Mouse (Mus musculus): ENCODE measurements around the gene Syne3.

Syne3 gene

DNA sequence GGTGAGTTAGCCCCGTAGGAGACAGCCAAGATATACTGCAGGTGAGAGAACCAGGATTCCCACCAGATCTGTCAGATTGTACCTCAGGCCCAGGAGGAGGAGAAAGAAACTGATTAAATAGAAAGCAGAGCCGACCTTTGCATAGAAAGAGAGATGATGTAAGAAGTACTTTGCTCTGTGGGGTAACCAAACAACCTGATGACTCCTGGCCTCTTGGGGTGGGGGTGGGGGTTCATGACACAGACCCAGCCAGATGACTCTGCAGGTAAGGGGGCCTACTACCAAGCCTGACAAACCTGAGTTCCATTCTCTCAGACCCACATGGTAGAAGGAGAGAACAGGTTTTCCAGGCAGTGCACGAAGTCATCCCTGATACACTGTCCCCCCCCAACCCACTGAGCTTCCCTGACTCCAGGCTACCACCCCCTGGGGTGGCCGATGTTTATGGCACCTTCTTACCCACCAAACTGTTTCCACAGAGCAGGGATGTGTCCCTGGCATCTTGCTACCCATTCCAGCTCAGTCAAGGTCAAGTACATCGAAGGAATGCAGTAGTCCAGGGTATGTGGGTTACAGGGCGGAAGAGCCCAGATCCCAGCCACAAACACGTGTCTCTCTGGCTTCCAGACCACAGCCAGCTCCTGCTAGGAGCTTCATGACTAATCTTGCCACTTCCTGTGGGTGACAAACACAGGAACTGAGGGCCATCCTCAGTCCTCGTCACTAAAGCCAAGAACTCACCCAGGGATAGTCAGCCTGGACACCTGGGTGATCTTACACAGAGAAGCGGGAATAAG lies 8.9 kb downstream of the Syne3 start:
- no peak for DNase-seq (ENCODE audit: low read depth)

- no peak for DNase-seq (ENCODE audit: low read depth)
Measured at GRCm38 (mm10) chr12:104999171-104999570, 10.4 kb downstream of the Syne3 start.

DNA sequence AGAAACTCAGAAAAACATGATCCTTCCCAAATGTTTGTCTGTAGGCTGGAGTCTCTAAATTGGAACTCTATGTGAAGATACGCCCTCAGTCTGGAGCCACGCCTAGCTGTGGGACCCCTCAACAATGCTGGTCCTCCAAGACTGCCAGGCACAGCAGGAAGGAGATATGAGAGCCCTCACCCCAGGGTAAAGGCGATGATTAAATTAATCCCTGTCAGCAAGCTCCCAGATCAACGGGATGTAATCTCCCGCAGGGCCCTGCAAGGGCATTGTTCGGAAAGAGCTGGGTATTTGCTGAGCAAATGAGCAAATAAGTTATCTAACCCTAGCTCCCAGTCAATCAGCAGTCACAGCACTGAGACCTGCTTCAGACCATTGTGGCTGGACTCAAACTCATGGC lies 11.1 kb downstream of the Syne3 start:
- DNase-seq (ENCODE audit: low read depth) = no peak

- no peak for DNase-seq (ENCODE audit: low read depth)
Measured at GRCm38 (mm10) chr12:104997641-104998293, 11.8 kb downstream of the Syne3 start.

DNA sequence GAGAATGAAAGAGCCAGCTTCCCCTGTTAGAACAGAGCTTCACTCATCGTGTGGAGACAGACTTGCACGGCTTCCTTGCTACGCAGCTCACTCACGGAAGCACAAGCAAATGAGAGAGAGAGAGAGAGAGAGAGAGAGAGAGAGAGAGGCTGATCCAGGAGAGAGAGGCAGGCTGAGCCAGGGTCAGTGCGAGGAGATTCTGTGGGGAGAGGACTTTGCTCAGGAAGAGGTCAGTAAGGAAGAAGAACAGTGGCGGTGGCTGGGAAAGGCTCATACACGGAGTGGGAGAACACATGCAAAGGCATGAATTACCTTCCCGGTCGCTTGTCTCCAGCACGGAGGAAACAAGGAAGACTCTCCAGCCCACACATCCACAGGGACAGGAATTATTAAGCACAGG lies 12.4 kb downstream of the Syne3 start:
- no peak for DNase-seq (ENCODE audit: low read depth)

DNA sequence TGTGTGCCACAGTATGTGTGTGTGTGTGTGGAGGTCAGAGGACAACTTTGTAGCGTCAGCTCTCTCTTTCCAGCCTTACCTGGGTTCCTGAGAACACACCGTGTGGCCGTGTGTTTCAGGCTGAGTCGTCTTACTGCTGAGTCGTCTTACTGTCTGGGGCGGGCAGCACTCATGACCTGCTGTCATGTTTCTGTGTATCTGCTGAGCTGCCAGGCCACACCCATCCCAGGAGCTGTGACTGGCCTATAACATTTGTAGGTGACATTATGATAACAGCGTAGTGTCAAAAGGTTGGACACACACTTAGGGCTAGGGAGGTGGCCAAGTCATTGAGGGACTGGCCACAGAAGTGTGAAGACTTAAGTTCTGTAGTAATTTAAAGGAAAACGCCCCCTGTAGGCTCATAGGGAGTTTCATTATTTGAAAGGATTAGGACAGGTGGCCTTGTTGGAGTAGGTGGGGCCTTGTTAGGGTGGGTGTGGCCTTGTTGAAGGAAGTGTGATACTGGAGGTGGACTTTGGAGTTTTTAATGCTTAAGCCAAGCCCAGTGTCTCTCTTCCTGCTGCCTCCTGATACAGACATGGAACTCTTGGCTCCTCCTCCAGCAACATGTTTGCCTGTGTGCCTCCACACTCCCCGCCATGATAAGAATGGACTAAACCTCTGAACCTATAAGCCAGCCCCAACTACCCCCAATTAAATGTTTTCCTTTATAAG lies 13.4 kb downstream of the Syne3 start:
- no peak for DNase-seq (ENCODE audit: low read depth)

DNA sequence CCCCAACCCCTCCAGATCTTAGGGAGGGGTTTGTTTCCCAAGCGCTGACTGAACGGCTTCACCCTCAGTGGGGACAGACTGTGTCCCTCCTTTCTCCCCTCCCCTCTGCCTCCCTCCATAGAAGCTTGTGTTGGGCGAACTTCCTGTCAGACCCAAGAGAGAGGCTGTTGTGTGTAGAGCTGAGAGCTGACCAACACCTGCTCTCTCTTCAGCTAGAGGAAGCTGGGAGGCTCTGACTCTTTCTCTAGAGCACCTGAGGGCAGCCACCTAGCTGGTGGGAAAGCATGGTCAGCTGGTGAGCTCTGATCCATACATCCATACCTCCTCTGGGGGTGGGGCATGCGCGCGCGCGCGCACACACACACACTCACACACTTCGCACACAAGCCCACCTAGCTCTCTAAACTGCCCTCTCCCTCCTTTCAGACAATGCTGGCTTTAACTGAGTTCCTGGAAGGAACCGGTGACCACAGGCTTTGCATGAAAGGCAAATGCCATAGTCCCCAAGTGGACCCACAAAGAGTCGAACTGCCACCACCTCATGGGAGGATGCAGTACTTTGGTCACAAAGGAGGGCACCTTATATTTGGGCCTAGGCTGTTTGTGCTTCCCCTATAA lies 14.2 kb downstream of the Syne3 start:
- DNase-seq (ENCODE audit: low read depth) = no peak

DNA sequence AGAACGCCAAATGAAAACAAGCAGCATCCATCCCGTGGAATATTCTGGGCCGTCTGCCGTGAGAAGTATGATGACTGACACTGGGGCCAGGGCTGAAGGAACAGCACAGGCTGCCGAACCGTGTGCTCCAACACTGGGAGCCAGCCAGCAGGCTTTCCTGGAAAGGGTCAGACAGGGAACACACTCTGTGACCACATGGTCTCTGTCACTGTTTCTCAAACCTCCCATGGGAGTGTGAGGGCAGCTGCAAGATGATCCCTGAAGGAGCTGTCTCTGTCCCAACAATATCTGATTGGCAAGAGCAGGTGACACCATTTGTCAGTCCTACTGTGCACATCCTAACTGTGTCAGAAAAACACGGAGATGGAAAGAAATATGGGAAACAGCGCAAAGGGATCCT lies 16.8 kb downstream of the Syne3 start:
- DNase-seq (ENCODE audit: low read depth) = no peak

GRCm38 (mm10) chr12:104992123-104992741 lies 17.4 kb downstream of the Syne3 start:
- no peak for DNase-seq (ENCODE audit: low read depth)

GRCm38 (mm10) chr12:104990741-104991454 lies 18.7 kb downstream of the Syne3 start:
- no peak for DNase-seq (ENCODE audit: low read depth)

DNA sequence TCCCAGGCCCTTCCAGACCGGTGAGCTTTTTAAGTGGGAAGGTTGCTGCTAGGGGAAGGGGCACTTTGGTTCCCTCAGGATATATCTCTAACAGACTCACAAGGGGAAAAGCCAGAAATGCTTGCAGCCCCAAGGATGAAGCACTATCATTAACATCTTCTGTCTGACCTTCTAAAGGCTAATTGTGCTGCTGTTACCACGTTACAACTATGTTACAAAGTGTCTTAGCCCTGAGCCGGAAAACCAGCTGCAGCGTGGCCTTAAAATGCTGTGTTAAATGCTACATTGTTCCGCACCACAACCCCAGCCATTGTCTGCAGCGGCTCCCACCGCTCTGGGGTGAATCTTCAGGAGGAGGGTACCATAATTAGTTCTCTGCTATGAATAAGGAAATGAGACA lies 21.7 kb downstream of the Syne3 start:
- no peak for DNase-seq (ENCODE audit: low read depth)

DNA sequence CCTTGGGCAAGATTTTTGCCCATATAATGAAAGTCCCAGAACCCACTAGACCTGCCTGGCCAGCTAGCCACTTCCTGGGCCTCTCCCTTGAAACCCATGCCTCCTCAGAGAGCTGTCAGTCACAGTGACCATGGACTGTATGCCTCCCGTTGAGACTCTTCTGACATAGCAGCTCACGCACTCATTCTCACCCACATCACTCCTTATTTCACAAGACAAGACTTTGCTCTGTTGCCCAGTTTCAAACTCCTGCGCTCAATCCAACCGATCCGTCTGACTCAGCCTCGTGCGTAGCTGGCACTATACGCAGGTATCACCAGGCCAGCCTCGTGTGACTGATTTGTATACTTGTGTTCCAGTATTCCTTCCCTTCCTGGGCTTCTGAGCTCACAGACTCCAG lies 22.8 kb downstream of the Syne3 start:
- DNase-seq (ENCODE audit: low read depth) = peak; percentile 82

- no peak for DNase-seq (ENCODE audit: low read depth)
Measured at GRCm38 (mm10) chr12:104986001-104986400, 23.6 kb downstream of the Syne3 start.

DNA sequence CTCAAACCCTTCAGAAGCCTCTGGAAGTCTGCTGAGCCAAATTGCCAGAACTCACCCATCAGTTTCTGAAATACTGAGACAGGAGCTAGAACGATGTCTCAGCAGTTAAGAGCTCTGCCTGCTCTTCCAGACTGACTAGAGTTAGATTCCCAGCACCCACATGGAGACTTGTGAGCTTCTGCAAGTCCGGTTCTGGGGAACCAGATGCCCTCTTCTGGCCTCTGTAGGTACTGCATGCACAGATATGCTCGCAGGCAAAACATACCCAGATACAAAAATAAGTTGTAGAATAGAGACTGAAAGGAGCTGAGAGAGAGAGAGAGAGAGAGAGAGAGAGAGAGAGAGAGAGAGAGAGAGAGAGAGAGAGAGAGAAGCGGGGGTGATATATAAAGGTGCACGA lies 24.5 kb downstream of the Syne3 start:
- DNase-seq (ENCODE audit: low read depth) = no peak

GRCm38 (mm10) chr12:104983476-104983875 lies 26.1 kb downstream of the Syne3 start:
- peak; percentile 91 for DNase-seq (ENCODE audit: low read depth)

- no peak for DNase-seq (ENCODE audit: low read depth)
Measured at GRCm38 (mm10) chr12:104978943-104979723, 30.5 kb downstream of the Syne3 start.

- DNase-seq (ENCODE audit: low read depth) = peak; percentile 98
Measured at GRCm38 (mm10) chr12:104978420-104978819, 31.2 kb downstream of the Syne3 start.

GRCm38 (mm10) chr12:104976903-104977302 lies 32.7 kb downstream of the Syne3 start:
- DNase-seq (ENCODE audit: low read depth) = no peak

DNA sequence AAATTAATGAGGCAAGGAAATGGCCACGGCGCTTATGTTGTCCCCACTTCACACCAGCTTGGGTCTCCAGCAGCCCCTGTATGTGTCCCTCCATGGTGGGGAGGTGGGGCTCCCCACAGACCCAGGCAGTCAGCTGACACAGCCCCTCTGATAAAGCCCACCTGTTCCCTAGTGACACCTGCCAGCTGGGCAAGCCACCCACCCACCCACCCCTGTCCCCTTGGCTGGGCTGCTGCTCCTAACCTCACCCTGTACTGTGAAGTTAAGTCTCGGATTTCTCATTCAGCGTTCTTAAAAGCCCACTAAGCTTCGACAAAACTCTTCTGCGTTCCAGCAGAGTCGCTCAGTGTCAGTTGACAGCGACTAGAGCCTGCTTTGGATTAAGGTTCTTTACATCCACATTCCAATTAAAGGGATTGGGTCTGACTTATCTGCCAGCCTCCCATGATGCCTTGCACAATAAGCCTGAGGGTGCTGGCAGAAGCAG lies 33.2 kb downstream of the Syne3 start:
- no peak for DNase-seq (ENCODE audit: low read depth)

GRCm38 (mm10) chr12:104972860-104973259 lies 36.7 kb downstream of the Syne3 start:
- no peak for DNase-seq (ENCODE audit: low read depth)
